In the genomic region with DNA sequence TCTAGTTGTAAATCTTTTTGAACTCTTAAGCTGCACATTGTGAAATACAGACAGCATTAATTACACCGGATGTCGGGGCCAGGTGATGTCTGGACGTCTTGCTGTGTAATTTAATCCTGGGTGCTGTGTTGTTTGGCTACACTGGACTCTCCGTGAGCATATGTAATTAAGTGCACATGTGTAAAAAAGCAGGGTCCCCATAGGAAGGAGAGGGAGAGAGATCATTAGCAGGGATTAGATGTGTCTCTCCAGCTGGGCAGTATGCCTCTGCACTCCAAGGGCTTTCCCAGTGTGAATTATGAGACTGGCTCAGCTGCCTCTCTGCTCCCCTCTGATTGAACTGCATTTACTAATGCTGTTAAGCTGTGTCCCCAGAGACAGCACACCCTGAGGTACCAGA, we compare ENCODE assay signal across 12 mouse cellular contexts.
A peak's percentile ranks its signal among the peaks of the same experiment; 100 is the strongest.
DNase-seq lines count a peak whose midpoint lies in the region; ATAC-seq lines count a peak whose summit lies in the region.
"Had no signal": no experiment of that assay in that cellular context is flagged by ENCODE, and none has a peak within 500 bp of the region (broad histone marks: within the 10 kb centered on the region; RNA-seq: fewer than 3 reads in every experiment).

No protein-coding gene starts in this region.

- no peaks in the 10 kb centered on the region for H3K36me3 ChIP-seq in embryonic facial prominence, embryonic 12.5 days
- H3K36me3 ChIP-seq: G1E; limb, embryonic 15.5 days had no signal

- H3K4me3 ChIP-seq in embryonic facial prominence, embryonic 12.5 days: no peak overlapping the region
- H3K4me3 ChIP-seq: limb, embryonic 15.5 days had no signal

- no peaks in the 10 kb centered on the region for H3K27me3 ChIP-seq in embryonic facial prominence, embryonic 12.5 days
- H3K27me3 ChIP-seq: limb, embryonic 15.5 days had no signal

- peak; percentile 69; the same call in 1 of the 2 replicates for ATAC-seq in embryonic facial prominence, embryonic 12.5 days (ENCODE audit: insufficient number of reproducible peaks, insufficient read depth, low FRiP score, low TSS enrichment)
- ATAC-seq: lung, postnatal 0 days had no signal

- 10% methylated on average over 4 of the region's 4 CpGs for WGBS in embryonic facial prominence, embryonic 12.5 days

- intact Hi-C loops in heart, postnatal 36 days (cut with DNase I): no loop called here

- peaks cover 18% of the 10 kb centered on the region for H3K4me1 ChIP-seq in embryonic facial prominence, embryonic 12.5 days

- no peaks in the 10 kb centered on the region for H3K9me3 ChIP-seq in embryonic facial prominence, embryonic 12.5 days
- H3K9me3 ChIP-seq: G1E; limb, embryonic 15.5 days had no signal

- no peak overlapping the region for H3K4me2 ChIP-seq in embryonic facial prominence, embryonic 12.5 days (replicated peaks)
- H3K4me2 ChIP-seq: limb, embryonic 15.5 days had no signal

- DNase-seq in forelimb bud, embryonic 11.5 days (ENCODE audit: low read depth, low spot score): peak; percentile 73
- DNase-seq in mesoderm, embryonic 11.5 days (ENCODE audit: low read depth, low spot score): peak; percentile 72
- peak; percentile 66 for DNase-seq in retina, embryonic 14.5 days (ENCODE audit: low spot score)
- no peak for DNase-seq in heart, postnatal 36 days
- DNase-seq in cerebellum, adult 18-20 months: no peak
- no peak for DNase-seq in spleen, postnatal 4 days (ENCODE audit: low spot score in 2 of 2)
- DNase-seq: cerebellum, adult 2 months; thymus, adult 18-20 months had no signal

- no peak overlapping the region for H3K9ac ChIP-seq in embryonic facial prominence, embryonic 12.5 days
- H3K9ac ChIP-seq: limb, embryonic 15.5 days had no signal

- no peak overlapping the region for H3K27ac ChIP-seq in embryonic facial prominence, embryonic 12.5 days
- H3K27ac ChIP-seq: limb, embryonic 15.5 days had no signal

Comparison
In these comparisons a context has a peak if more than half of its experiments do, and no peak if none do; other contexts are left out.
1. DNase-seq: peak in forelimb bud, embryonic 11.5 days (single experiment), mesoderm, embryonic 11.5 days (single experiment) and retina, embryonic 14.5 days (single experiment); none in heart, postnatal 36 days (0 of 2), cerebellum, adult 18-20 months (0 of 2) and spleen, postnatal 4 days (0 of 2).